Mouse (Mus musculus) G1E-ER4 (cell line): ENCODE measurements at regions not wholly inside any gene's neighbourhood (a gene's known extent, or its start where the extent isn't known, plus 50 kb on each side); places are given as distances from the start of the nearest gene placed in this dataset.

Experiments used
- GATA1 ChIP-seq: IDR thresholded peaks from one replicate; pipeline ENCODE4 v1.8.0; 2012; ENCODE audit warnings: low read length, inconsistent platforms

DNA sequence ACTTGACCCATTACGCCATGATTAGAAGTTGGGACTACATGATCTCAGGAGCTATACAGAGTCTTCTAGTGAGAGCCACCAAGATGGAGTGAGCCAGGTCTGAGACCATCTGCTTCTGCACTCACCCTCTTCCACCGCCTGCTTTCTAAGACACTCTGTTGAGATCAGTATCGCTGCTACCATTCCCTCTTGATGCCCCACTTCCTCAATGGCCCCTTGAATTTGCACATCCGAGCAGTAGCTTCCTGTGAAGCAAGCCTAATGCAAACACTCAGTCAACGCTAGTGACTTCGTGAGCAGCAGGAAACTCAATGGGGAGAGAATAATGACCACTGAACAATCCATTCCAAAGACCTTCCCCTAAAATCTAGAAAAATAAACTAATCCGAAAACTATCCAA, 160.7 kb upstream of the Olig3 start:
- TF ChIP-seq GATA1 = no peak

GRCm38 (mm10) chr10:19194646-19195045, 161.7 kb upstream of the Olig3 start:
- TF ChIP-seq GATA1 = no peak

DNA sequence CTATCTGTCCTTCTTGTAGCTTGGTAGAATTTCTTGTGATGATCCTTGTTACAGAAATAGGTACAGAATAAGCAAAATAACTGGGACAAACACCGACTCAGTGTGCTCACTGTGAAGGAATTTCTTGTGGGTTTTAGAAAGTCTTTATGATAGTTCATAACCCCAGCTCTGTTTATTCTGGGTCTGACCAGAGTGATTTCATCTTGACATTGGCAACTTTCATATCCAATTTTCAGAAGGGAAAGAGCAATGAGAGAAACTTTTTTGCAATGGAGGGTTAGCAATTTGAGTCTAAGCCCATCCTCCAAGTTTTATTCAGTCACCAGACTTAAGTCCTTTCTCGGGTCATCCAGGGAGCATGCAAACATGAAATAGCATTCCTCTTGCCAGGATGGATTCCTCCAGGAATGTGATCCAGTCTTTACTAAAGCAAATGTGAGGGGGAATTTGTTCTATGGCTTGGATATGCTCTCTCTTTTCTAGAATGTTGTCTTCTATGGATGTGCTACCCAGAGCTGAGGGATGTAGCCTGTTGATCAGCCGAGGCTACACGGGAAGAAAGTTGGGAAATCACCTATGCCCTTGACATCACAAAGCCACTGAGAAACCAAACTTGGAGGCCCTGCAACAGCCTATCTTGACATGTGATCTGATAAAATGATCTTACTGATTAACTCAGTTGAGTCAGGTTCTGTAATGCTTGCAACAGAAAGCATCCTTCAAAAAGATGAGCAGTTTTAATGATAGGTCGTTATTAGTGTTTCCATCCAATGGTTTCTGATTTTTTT, 163.2 kb upstream of the Olig3 start:
- no peak for TF ChIP-seq GATA1

- TF ChIP-seq GATA1 = no peak
These were observed 164.1 kb upstream of the Olig3 start for GRCm38 (mm10) chr10:19192221-19192620.

- no peak for TF ChIP-seq GATA1
These were observed 168.1 kb upstream of the Olig3 start for GRCm38 (mm10) chr10:19188082-19188742.

GRCm38 (mm10) chr10:19187716-19188081, 168.6 kb upstream of the Olig3 start:
- TF ChIP-seq GATA1 = no peak

- TF ChIP-seq GATA1 = no peak
These were observed 169.2 kb upstream of the Olig3 start for GRCm38 (mm10) chr10:19187084-19187615.

- TF ChIP-seq GATA1 = no peak
These were observed 170.3 kb upstream of the Olig3 start for GRCm38 (mm10) chr10:19185790-19186581.

DNA sequence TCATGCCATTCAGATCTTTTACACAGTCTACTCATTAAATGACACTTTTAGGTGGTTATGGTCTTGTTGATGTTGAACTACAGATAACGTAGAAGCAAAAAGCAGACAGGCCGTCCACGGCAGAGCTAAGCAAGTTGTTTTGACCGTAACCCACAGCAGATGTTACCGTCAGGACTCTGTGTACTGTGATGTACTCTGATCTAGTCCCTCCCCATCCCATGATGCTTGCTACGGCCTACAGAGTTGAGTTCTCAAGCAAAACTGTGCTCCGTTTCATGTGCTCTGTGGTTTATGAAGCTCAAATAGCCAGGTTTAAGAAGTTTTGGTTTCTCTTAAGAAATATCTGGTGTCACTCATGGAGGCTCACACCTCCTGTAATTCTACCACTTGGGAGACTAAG, 169.4 kb upstream of the Tnfaip3 start:
- no peak for TF ChIP-seq GATA1

DNA sequence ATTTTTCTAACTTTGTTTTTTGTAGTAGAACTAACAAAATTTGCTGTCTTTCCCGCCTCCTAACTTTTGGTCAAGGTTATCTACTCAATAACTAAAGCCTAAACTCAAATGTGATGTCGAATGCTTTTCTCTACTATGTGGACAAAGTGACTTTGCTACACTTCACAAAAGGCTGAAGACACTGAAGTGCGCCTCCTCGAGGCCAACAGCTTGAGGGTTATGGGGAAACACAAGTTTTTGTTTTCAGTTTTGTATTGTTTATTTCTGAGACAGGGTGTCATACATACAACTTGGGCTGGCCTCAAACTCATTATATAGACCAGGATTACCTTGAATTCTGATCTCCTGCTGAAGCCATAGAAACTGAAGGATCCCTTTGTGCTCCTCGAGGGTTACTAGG, 162.4 kb upstream of the Tnfaip3 start:
- no peak for TF ChIP-seq GATA1

DNA sequence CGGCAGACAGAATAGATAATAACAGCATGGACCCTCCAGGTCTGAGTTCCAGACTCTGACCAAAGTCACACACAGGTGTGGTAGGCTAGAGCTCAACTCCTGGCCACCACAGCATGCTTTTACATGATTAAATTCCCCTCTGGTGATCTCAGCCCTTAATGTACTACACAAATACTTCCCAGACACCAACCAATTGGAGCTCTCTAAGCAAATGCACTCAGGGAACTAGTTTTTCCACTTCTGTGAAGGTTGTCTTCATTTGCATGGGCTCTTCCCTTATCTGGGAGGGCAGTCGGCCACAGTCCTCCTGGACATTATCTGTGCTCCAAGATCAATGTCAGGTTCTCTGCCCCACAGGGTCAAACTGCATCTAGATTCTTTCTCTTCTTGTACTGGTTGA, 162.0 kb upstream of the Tnfaip3 start:
- no peak for TF ChIP-seq GATA1

GRCm38 (mm10) chr10:19176249-19176648, 160.8 kb upstream of the Tnfaip3 start:
- TF ChIP-seq GATA1 = no peak

DNA sequence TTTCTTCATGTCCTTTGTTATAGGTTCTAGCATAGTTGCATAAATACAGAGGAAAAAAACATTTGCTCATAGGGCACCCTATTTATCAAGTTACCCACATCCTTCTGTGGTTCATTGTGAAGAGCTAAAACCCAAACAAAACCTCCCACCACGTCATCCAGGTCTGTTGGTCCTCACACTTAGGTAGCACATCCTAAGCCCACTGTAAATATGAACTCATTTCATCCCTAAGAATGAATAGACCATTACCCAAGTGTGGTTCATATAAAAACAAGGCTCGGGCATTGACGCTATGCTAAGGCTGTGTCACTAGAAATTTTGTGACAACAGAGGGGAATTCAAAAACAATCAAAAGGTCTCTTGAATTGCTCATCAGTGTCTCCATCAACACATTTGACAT, 156.4 kb upstream of the Tnfaip3 start:
- no peak for TF ChIP-seq GATA1

DNA sequence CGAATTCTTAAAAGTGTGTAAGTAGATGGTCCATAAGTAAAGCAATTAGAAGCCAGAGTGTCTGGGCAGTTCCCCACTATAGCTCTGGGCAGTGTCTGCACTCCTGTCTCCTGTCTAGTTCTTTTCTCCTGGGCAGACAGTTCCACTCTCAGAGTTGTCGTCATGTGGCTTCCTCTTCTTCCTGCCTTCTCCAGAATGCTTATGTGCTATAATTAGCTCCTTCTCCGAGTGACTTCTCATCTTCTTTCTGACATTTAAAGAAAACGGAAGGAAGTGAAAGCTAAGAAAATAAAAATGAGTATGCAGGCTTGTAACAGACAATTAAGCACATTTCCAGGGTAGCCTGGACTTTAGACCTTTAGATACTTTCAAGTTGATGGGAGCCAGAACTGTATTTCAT, 155.1 kb upstream of the Tnfaip3 start:
- TF ChIP-seq GATA1 = no peak

DNA sequence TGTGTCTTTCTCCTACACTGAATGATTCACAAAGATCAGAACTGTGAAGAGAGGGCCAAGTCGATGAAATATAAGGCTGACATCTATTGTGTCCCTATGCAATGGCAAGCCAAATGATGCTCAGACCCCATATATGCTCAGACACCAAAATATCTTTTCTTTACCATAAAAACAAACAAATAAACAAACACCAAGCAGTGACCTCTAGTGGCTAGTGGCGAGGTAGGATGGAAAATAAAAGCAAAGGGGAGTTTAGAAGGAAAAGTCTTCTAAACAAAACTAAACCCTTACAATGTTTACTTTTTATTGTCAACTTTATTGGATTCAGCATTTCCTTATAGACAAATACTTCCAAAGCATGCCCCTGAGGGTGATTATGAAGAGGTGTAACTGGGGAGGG, 153.8 kb upstream of the Tnfaip3 start:
- no peak for TF ChIP-seq GATA1

DNA sequence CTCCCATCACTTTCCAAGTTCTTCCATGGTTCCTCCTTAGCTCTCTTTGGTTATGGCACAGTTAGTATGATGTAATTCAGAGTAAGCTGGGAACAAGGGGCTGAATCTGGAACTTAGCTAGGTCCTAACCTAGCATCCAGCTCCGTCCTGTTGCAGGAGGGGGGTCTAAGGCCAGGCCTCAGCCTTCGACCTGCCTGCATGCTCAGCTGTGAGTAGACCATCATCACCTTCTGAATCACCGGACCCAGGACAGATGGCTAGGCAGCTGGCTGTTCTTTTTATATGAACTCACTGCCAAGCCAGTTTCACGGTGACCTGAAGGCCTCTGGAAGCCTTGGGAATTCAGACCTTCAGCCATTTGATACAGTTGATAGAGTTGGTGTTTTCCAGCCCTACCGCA, 152.9 kb upstream of the Tnfaip3 start:
- no peak for TF ChIP-seq GATA1
